Mouse (Mus musculus): ENCODE measurements around the gene Gm48551. TPM values are rescaled to one million over a fixed set of nuclear protein-coding genes. Genes with fewer than 3 reads are reported as not detected.
A peak's percentile ranks its signal among the peaks of the same experiment; 100 is the strongest.

Gm48551 gene
- total RNA-seq, 1 experiment: 1.8 TPM

DNA sequence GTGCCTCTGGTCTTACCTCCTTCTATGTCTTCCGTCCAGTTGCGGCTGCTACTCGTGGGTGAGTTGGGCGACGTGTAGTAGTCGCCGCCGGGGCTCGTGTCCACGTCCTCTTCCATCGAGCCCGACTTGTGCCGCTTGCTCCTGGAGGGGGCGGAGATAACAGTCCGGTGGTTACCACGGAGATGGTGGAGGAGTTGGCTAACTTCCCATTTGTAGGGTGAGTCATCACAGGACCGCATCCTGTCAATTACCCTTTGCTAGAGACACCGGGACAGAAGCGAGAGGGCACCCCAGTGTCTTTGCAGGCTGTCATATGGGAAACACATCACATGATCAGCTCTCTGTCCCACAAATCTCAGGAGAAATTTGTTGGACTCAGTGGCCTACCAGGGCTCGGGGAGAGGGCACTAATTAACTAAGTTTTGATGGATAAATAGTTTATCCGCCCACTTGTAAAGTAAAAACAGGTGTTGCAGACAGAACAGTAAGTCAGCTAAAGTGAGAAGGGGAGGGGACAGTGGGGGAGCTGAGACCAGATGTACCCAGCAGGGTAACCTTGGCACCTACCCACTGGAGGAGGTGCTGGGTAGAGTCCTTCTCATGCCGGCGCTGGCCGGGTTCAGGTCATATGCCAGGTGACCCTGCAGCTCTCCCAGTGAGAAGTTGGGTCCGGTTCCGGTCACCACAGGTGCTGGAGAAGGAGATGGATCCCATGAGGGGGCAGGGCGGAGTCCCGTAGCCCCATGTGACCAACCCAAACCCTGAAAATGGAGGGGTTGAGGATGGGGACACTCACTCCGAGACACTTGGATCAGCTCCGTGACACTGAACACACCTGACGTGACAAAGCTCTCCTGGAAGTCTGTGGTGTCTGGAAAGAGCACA is 23.5 kb downstream of the Gm48551 start:
- no peaks in the 10 kb centered on the region for H3K9me3 ChIP-seq (ENCODE audit: control insufficient read depth, insufficient read depth, low read depth, low read length)
- peaks cover 12% of the 10 kb centered on the region; the same call in 1 of the 2 replicates for H3K36me3 ChIP-seq (ENCODE audit: control insufficient read depth, insufficient read depth, low read length, poor library complexity, severe bottlenecking)
- H3K4me1 ChIP-seq (ENCODE audit: control insufficient read depth in 2 of 2, insufficient read depth in 2 of 2, low read length in 2 of 2, poor library complexity in 1 of 2): peaks cover 3 to 74% of the 10 kb centered on the region in 2 experiments; a peak in 3 of 4 replicates
- H3K9ac ChIP-seq (ENCODE audit: insufficient read depth, low read depth, low read length, poor library complexity, severe bottlenecking): 0 out of 2 replicates have a peak overlapping the region, but pooled peaks have one; percentile 17
- DNase-seq (ENCODE audit: low read depth, low spot score): no peak
- peak overlapping the region in 1 of 2 experiments; percentile 57; a peak in 2 of 4 replicates for H3K4me3 ChIP-seq (ENCODE audit: insufficient read depth in 1 of 2, low read depth in 1 of 2, low read length in 2 of 2, poor library complexity in 1 of 2, severe bottlenecking in 1 of 2)
- TF ChIP-seq MAFK (IDR thresholded peaks at IDR 0.05; ENCODE audit: insufficient read depth, low read depth, low read length): no peak
- TF ChIP-seq ZNF384 (IDR thresholded peaks at IDR 0.05; ENCODE audit: low read depth, low read length): no peak
- TF ChIP-seq ZC3H11A (IDR thresholded peaks at IDR 0.05; ENCODE audit: borderline replicate concordance, low read depth, low read length): no peak
- TF ChIP-seq HCFC1 (IDR thresholded peaks at IDR 0.05; ENCODE audit: borderline replicate concordance, insufficient read depth, low read length): no peak
- TF ChIP-seq CHD2 (IDR thresholded peaks at IDR 0.05; ENCODE audit: low read depth, low read length): no peak
- H3K27ac ChIP-seq (ENCODE audit: insufficient read depth, low read depth, low read length, poor library complexity, severe bottlenecking): no peak overlapping the region
- in situ Hi-C loops (cut with MboI; ENCODE audit: low sequenced_read_pairs in 2 of 2, unreplicated experiment in 2 of 2): no loop called here

DNA sequence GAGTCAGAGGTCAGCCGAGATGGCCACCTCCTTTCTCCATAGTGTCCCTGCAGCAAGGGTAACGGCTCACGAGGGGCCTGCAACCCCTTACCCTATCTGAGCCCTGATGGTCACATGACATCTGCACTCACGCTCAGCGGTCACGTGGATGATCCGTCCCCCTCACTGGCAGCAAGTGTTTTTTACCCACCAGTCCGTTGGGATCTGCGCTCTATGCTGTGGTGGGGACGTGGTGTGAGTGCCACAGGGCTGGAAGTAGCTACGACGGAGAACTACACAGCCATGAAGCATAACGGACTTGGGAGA is 24.1 kb downstream of the Gm48551 start:
- Histone ChIP-seq H3K27ac (ENCODE audit: insufficient read depth, low read depth, low read length, poor library complexity, severe bottlenecking) (no peak overlapping the region), H3K9me3 (ENCODE audit: control insufficient read depth, insufficient read depth, low read depth, low read length) (no peaks in the 10 kb centered on the region), H3K9ac (ENCODE audit: insufficient read depth, low read depth, low read length, poor library complexity, severe bottlenecking) (no peak overlapping the region; the same call in 1 of the 2 replicates), H3K4me3 (ENCODE audit: insufficient read depth in 1 of 2, low read depth in 1 of 2, low read length in 2 of 2, poor library complexity in 1 of 2, severe bottlenecking in 1 of 2) (peak overlapping the region in 1 of 2 experiments; percentile 19; a peak in 2 of 4 replicates), H3K4me1 (ENCODE audit: control insufficient read depth in 2 of 2, insufficient read depth in 2 of 2, low read length in 2 of 2, poor library complexity in 1 of 2) (peaks cover 3 to 73% of the 10 kb centered on the region in 2 experiments; a peak in 3 of 4 replicates), H3K36me3 (ENCODE audit: control insufficient read depth, insufficient read depth, low read length, poor library complexity, severe bottlenecking) (peaks cover 12% of the 10 kb centered on the region; the same call in 1 of the 2 replicates)
- in situ Hi-C loops (cut with MboI; ENCODE audit: low sequenced_read_pairs in 2 of 2, unreplicated experiment in 2 of 2): no loop called here
- TF ChIP-seq HCFC1 (IDR thresholded peaks at IDR 0.05; ENCODE audit: borderline replicate concordance, insufficient read depth, low read length): no peak
- no peak for TF ChIP-seq ZC3H11A (IDR thresholded peaks at IDR 0.05; ENCODE audit: borderline replicate concordance, low read depth, low read length)
- no peak for TF ChIP-seq CHD2 (IDR thresholded peaks at IDR 0.05; ENCODE audit: low read depth, low read length)
- no peak for TF ChIP-seq MAFK (IDR thresholded peaks at IDR 0.05; ENCODE audit: insufficient read depth, low read depth, low read length)
- TF ChIP-seq ZNF384 (IDR thresholded peaks at IDR 0.05; ENCODE audit: low read depth, low read length): no peak
- DNase-seq (ENCODE audit: low read depth, low spot score): no peak

DNA sequence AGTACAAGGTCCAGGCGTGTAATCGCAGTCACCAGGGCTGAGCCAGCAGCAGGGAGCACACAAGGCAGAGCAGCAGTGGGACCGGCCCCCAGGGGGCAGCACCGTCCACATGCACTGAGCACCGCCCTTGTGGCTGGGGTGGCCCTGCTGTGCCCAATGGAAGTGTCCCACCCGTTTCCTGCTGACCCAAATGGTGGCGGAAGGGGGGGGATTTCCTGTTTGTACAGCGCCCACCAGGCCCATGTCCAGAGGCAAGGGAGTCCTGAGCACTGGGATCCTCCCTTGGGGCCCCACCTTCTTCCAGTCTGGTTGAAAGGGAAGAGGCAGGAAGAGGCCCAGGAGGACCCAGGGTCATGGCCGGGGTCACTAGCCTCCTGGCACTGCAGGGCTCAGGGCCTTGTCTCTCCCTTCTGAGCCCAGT is 24.6 kb downstream of the Gm48551 start:
- DNase-seq (ENCODE audit: low read depth, low spot score): no peak
- H3K9ac ChIP-seq (ENCODE audit: insufficient read depth, low read depth, low read length, poor library complexity, severe bottlenecking): no peak overlapping the region
- peaks cover 12% of the 10 kb centered on the region; the same call in 1 of the 2 replicates for H3K36me3 ChIP-seq (ENCODE audit: control insufficient read depth, insufficient read depth, low read length, poor library complexity, severe bottlenecking)
- in situ Hi-C loops (cut with MboI; ENCODE audit: low sequenced_read_pairs in 2 of 2, unreplicated experiment in 2 of 2): no loop called here
- H3K4me3 ChIP-seq (ENCODE audit: insufficient read depth in 1 of 2, low read depth in 1 of 2, low read length in 2 of 2, poor library complexity in 1 of 2, severe bottlenecking in 1 of 2): peak overlapping the region; percentile 19 to 37; a peak in 3 of 4 replicates
- no peaks in the 10 kb centered on the region for H3K9me3 ChIP-seq (ENCODE audit: control insufficient read depth, insufficient read depth, low read depth, low read length)
- peak overlapping the region; percentile 38 for H3K27ac ChIP-seq (ENCODE audit: insufficient read depth, low read depth, low read length, poor library complexity, severe bottlenecking)
- H3K4me1 ChIP-seq (ENCODE audit: control insufficient read depth in 2 of 2, insufficient read depth in 2 of 2, low read length in 2 of 2, poor library complexity in 1 of 2): peaks cover under 1 to 72% of the 10 kb centered on the region in 2 experiments; a peak in 3 of 4 replicates
- TF ChIP-seq ZNF384 (IDR thresholded peaks at IDR 0.05; ENCODE audit: low read depth, low read length) (no peak), MAFK (IDR thresholded peaks at IDR 0.05; ENCODE audit: insufficient read depth, low read depth, low read length) (no peak), ZC3H11A (IDR thresholded peaks at IDR 0.05; ENCODE audit: borderline replicate concordance, low read depth, low read length) (no peak), HCFC1 (IDR thresholded peaks at IDR 0.05; ENCODE audit: borderline replicate concordance, insufficient read depth, low read length) (no peak), CHD2 (IDR thresholded peaks at IDR 0.05; ENCODE audit: low read depth, low read length) (no peak)

DNA sequence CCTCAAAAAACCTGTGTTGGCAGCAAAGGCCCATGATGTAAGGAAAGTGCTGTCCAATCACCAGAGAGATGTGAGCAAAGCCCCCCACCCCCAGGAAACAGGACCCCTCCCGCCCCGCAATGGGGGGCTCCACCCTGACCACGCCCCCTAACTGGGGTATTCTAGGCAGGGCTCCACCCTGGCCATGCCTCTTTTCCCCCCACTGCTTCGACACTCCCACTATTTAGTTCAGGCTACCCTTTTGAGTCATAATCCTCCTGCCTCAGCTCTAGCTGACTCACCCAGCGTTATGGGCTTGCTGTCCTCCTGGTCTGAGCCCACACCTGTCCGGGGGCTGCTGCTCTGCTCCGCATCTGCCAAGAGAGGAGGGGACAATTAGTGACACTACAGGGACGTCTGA is 25.1 kb downstream of the Gm48551 start:
- peak overlapping the region; percentile 37 to 50; a peak in 3 of 4 replicates for H3K4me3 ChIP-seq (ENCODE audit: insufficient read depth in 1 of 2, low read depth in 1 of 2, low read length in 2 of 2, poor library complexity in 1 of 2, severe bottlenecking in 1 of 2)
- no peak for DNase-seq (ENCODE audit: low read depth, low spot score)
- H3K4me1 ChIP-seq (ENCODE audit: control insufficient read depth in 2 of 2, insufficient read depth in 2 of 2, low read length in 2 of 2, poor library complexity in 1 of 2): peaks cover 2 to 72% of the 10 kb centered on the region in 2 experiments
- no peaks in the 10 kb centered on the region for H3K9me3 ChIP-seq (ENCODE audit: control insufficient read depth, insufficient read depth, low read depth, low read length)
- in situ Hi-C loops (cut with MboI; ENCODE audit: low sequenced_read_pairs in 2 of 2, unreplicated experiment in 2 of 2): no loop called here
- TF ChIP-seq ZC3H11A (IDR thresholded peaks at IDR 0.05; ENCODE audit: borderline replicate concordance, low read depth, low read length) (no peak), MAFK (IDR thresholded peaks at IDR 0.05; ENCODE audit: insufficient read depth, low read depth, low read length) (no peak), ZNF384 (IDR thresholded peaks at IDR 0.05; ENCODE audit: low read depth, low read length) (no peak)
- peaks cover 11% of the 10 kb centered on the region; the same call in 1 of the 2 replicates for H3K36me3 ChIP-seq (ENCODE audit: control insufficient read depth, insufficient read depth, low read length, poor library complexity, severe bottlenecking)
- peak overlapping the region; percentile 19; the same call in 1 of the 2 replicates for H3K9ac ChIP-seq (ENCODE audit: insufficient read depth, low read depth, low read length, poor library complexity, severe bottlenecking)
- H3K27ac ChIP-seq (ENCODE audit: insufficient read depth, low read depth, low read length, poor library complexity, severe bottlenecking): peak overlapping the region; percentile 38; the same call in 1 of the 2 replicates
